Mouse (Mus musculus) myocyte (in vitro differentiated cells): ENCODE data around the gene Stk11ip. TPM values are rescaled to one million over a fixed set of nuclear protein-coding genes. Genes with fewer than 3 reads are reported as not detected.

Experiments
- H3K27me3 ChIP-seq: one replicate; pipeline ENCODE4 v1.6.1; 2011; ENCODE audit not compliant: control insufficient read depth, insufficient read depth, insufficient read length
- H3K36me3 ChIP-seq: one replicate; pipeline ENCODE4 v1.6.1; 2011; ENCODE audit not compliant: control insufficient read depth, insufficient read depth
- H3K4me2 ChIP-seq: one replicate; pipeline ENCODE4 v1.6.1; 2011; ENCODE audit warnings: low read depth, control low read depth
- H3K4me3 ChIP-seq: one replicate; pipeline ENCODE4 v1.5.1; 2011; ENCODE audit warnings: mild to moderate bottlenecking, control low read depth, moderate library complexity
- H3K79me2 ChIP-seq: one replicate; pipeline ENCODE4 v1.6.1; 2011; ENCODE audit not compliant: control insufficient read depth, insufficient read depth
- H3ac ChIP-seq: one replicate; pipeline ENCODE4 v1.6.1; 2011; ENCODE audit not compliant: control insufficient read depth, insufficient read length
- CEBPB ChIP-seq: IDR thresholded peaks from 2 replicates; pipeline ENCODE4 v1.6.1; 2011; ENCODE audit warnings: mild to moderate bottlenecking, moderate library complexity; ENCODE audit not compliant: poor library complexity, insufficient read depth, severe bottlenecking
- E2F4 ChIP-seq: IDR thresholded peaks from one replicate; pipeline ENCODE4 v1.6.1; 2011; ENCODE audit warnings: mild to moderate bottlenecking, control low read depth, moderate library complexity; ENCODE audit not compliant: insufficient read depth
- MAX ChIP-seq: IDR thresholded peaks from one replicate; pipeline ENCODE4 v1.6.1; 2011; ENCODE audit warnings: low read depth, mild to moderate bottlenecking, control low read depth
- MYOD1 ChIP-seq, 3 experiments: IDR thresholded peaks; one replicate each; pipeline ENCODE4 v1.6.1; 2011; ENCODE audit warnings: control low read depth in 2 of 3, low read depth in 2 of 3, mild to moderate bottlenecking in 2 of 3, moderate library complexity in 1 of 3; ENCODE audit not compliant: insufficient read length in 2 of 3, control insufficient read depth in 1 of 3
- MYOG ChIP-seq, 3 experiments: IDR thresholded peaks; one replicate each; pipeline ENCODE4 v1.6.1; 2011; ENCODE audit warnings: control low read depth in 2 of 3, low read depth in 2 of 3, mild to moderate bottlenecking in 2 of 3; ENCODE audit not compliant: insufficient read length in 2 of 3, control insufficient read depth in 1 of 3, insufficient read depth in 1 of 3
- POLR2A ChIP-seq: IDR thresholded peaks from one replicate; pipeline ENCODE4 v1.6.1; 2011; ENCODE audit warnings: low read depth, mild to moderate bottlenecking, control low read depth, moderate library complexity; ENCODE audit not compliant: insufficient read length
- POLR2AphosphoS2 ChIP-seq: IDR thresholded peaks from one replicate; pipeline ENCODE4 v1.6.1; 2011; ENCODE audit warnings: low read depth, control low read depth; ENCODE audit not compliant: insufficient read length
- REST ChIP-seq: IDR thresholded peaks from one replicate; pipeline ENCODE4 v1.6.1; 2011; ENCODE audit warnings: mild to moderate bottlenecking, control low read depth, moderate library complexity; ENCODE audit not compliant: insufficient read depth, insufficient read length
- SRF ChIP-seq: IDR thresholded peaks from one replicate; pipeline ENCODE4 v1.6.1; 2011; ENCODE audit warnings: low read depth; ENCODE audit not compliant: control insufficient read depth, insufficient read length
- TCF12 ChIP-seq: IDR thresholded peaks from one replicate; pipeline ENCODE4 v1.6.1; 2011; ENCODE audit warnings: mild to moderate bottlenecking, control low read depth; ENCODE audit not compliant: poor library complexity, insufficient read depth, severe bottlenecking
- TCF3 ChIP-seq: IDR thresholded peaks from one replicate; pipeline ENCODE4 v1.6.1; 2011; ENCODE audit warnings: low read depth, control low read depth; ENCODE audit not compliant: insufficient read length
- USF1 ChIP-seq: IDR thresholded peaks from one replicate; pipeline ENCODE4 v1.6.1; 2011; ENCODE audit warnings: low read depth, mild to moderate bottlenecking, control low read depth, moderate library complexity
- polyA plus RNA-seq: library from polyadenylated mRNA; unstranded; fragments of >200 nt; fragmentation: generic; extraction: Trizol; gene quantifications from one replicate; pipeline ENCODE4 v1.2.1, GENCODE M21; 2012; ENCODE audit warnings: missing spikeins

Stk11ip gene
- polyA plus RNA-seq, 1 experiment: 33.3 TPM

DNA sequence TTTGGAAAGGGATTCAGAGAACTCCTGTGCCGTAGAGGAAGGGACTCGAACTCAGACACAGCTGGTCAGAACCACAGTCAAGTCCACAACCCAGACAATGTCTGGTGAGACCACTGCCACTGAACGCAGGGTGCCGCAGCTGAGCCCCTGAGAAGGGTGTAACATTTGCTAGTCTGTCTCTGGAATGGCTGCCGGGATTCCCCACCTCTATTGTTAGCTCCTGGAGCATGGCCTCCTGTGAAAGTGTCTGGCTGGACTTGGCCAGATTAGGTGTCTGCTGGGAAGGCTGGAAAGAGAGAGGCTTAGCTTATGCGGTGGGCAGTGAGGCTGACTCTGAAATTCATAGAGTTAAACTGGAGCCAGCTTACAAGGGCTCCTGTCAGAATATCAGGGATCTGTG lies 49.1 kb downstream of the Stk11ip start:
- no peak for TF ChIP-seq SRF
- no peak for TF ChIP-seq E2F4
- TF ChIP-seq TCF3: no peak
- no peak for TF ChIP-seq MAX
- no peak for TF ChIP-seq TCF12
- TF ChIP-seq USF1: no peak
- no peak for TF ChIP-seq REST
- no peak for TF ChIP-seq MYOD1 (IDR thresholded peaks at IDR 0.05; ENCODE audit: control insufficient read depth in 1 of 3, insufficient read length in 2 of 3, low read depth in 2 of 3)
- TF ChIP-seq MYOG (IDR thresholded peaks at IDR 0.05; ENCODE audit: control insufficient read depth in 1 of 3, insufficient read depth in 1 of 3, insufficient read length in 2 of 3, low read depth in 2 of 3): no peak
- TF ChIP-seq POLR2A: no peak
- TF ChIP-seq CEBPB: no peak
- TF ChIP-seq POLR2AphosphoS2: no peak
- Histone ChIP-seq H3K36me3 (no peaks in the 10 kb centered on the region), H3K4me3 (no peak overlapping the region), H3K4me2 (no peak overlapping the region), H3K79me2 (no peaks in the 10 kb centered on the region), H3ac (no peak overlapping the region), H3K27me3 (peaks cover 32% of the 10 kb centered on the region)

DNA sequence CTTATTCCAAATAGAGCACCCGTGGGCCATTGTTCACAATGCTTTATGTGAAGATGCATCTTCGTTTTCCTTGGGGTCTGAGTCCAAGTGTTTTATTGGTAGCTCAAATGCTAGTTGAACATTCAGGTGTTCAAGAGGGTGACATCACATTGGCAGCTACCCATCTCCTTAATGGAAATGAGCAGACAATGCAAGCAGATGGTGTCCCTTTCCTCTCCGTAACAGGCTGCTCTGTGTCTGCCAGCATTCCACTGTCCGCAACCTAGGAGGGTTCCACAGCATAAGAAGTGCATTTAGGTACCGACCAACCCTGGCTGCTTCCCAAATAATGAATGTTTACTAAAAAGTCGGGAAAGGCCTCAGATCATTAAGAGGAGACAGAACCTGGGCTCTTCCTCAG lies 51.4 kb downstream of the Stk11ip start:
- Histone ChIP-seq H3K4me3 (no peak overlapping the region), H3ac (no peak overlapping the region), H3K4me2 (no peak overlapping the region), H3K36me3 (no peaks in the 10 kb centered on the region), H3K27me3 (peaks cover 32% of the 10 kb centered on the region), H3K79me2 (no peaks in the 10 kb centered on the region)
- no peak for TF ChIP-seq SRF
- TF ChIP-seq E2F4: no peak
- no peak for TF ChIP-seq TCF3
- TF ChIP-seq TCF12: no peak
- TF ChIP-seq REST: no peak

DNA sequence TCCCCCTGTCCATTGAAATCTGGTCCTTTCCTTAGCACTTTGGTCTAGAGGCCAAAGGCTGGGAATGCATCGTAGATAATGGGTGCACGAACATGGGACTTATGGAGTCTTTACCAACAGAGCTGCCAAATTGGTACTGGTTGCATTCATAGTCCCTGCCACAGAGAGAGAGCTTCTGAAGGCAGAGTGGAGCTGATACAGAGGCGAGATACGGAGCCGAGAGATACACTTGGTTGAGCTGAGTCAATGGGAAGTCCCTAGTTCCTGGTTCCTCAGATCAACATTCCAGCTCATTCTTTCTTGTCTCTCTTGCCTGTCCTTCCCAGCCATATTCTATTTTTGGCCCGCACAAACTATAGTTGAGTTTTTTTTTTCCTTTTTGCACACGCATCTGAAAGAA lies 52.4 kb downstream of the Stk11ip start:
- TF ChIP-seq E2F4 (no peak), USF1 (no peak), MYOD1 (IDR thresholded peaks at IDR 0.05; ENCODE audit: control insufficient read depth in 1 of 3, insufficient read length in 2 of 3, low read depth in 2 of 3) (no peak), MYOG (IDR thresholded peaks at IDR 0.05; ENCODE audit: control insufficient read depth in 1 of 3, insufficient read depth in 1 of 3, insufficient read length in 2 of 3, low read depth in 2 of 3) (no peak), POLR2AphosphoS2 (no peak), POLR2A (no peak), TCF12 (no peak), MAX (no peak), SRF (no peak), TCF3 (no peak)
- Histone ChIP-seq H3K79me2 (no peaks in the 10 kb centered on the region), H3K27me3 (peaks cover 32% of the 10 kb centered on the region), H3K36me3 (no peaks in the 10 kb centered on the region), H3K4me3 (no peak overlapping the region), H3K4me2 (no peak overlapping the region), H3ac (no peak overlapping the region)

DNA sequence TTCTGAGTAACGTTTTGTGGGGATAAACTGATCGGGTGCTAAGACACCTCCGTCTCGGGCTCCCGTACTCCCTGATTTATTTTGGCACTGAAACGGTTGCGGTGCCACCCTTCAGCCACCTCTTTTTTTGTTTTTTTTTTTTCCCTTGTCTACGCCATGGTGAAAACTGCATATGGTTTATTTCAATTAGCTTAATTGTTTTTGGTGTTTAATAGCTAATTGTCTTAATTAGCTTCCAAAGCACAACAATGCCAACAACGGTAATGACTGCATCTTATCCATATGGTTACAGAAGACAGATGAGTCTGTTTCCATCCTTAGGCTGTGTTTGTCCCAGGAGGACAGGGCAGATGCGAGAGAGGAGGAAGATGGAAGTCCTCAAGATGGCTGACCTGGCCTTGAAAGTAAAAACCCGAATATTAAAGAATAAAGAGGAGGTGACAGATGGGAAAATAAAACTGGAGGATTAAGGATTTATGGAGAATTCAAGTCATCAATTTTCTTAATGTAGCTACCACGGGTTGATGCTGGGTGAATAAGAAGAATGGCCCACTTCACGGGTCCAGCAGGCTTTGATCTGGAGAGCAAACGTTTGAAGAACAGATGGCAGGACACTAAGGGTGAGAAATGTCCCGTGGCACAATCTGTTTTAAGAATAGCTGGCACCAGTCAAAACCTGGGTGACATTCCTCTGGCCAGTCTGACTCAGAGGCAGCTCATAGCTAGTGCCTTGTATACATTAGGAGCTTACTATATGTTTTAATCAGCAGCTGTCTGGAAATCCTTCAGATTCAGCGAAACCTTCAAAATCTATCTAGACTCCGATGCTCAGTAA lies 53.4 kb downstream of the Stk11ip start:
- no peak overlapping the region for H3K4me2 ChIP-seq
- no peak overlapping the region for H3K4me3 ChIP-seq
- TF ChIP-seq SRF: no peak
- H3K79me2 ChIP-seq: no peaks in the 10 kb centered on the region
- no peak overlapping the region for H3ac ChIP-seq
- H3K27me3 ChIP-seq: peaks cover 36% of the 10 kb centered on the region
- no peaks in the 10 kb centered on the region for H3K36me3 ChIP-seq

DNA sequence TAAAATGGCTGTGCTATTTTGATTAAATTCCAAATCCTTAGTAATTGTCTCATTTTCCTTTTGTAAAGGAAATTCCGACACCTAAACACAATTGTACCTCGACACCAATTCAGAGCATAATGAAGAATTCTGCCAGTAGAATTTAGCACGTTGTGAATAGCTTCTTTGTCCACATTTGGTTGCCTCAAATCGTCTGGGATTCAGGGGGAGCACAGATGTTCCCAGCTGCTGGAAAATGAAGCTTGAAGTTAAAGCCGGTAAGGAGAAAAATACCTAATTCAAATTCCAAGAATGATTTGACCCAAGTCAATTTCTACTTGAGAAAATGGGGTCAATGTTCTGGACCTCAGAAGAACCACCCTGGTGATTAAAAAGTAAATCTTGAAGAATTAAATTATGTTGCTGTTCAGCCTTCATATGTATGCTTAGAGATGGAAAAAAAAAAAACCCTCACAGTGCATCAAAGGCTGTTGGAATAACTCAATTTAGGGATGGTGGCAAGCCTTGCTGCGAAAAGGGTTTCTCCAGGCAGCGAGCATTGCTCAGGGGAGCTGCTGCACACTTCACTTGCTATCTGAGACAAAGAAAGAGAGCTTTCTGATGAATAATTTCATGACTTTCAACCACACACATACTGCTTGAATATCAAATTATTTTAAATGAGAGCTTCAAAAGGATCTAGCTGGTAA lies 60.8 kb downstream of the Stk11ip start:
- Histone ChIP-seq H3K79me2 (no peaks in the 10 kb centered on the region), H3ac (no peak overlapping the region), H3K27me3 (peaks cover 10% of the 10 kb centered on the region), H3K4me2 (no peak overlapping the region), H3K36me3 (no peaks in the 10 kb centered on the region), H3K4me3 (no peak overlapping the region)
- TF ChIP-seq E2F4: no peak
- TF ChIP-seq SRF: no peak
- TF ChIP-seq POLR2A: no peak
- TF ChIP-seq USF1: no peak
- TF ChIP-seq REST: no peak
- no peak for TF ChIP-seq TCF3
- TF ChIP-seq CEBPB: no peak
- TF ChIP-seq MYOD1 (IDR thresholded peaks at IDR 0.05; ENCODE audit: control insufficient read depth in 1 of 3, insufficient read length in 2 of 3, low read depth in 2 of 3): no peak
- TF ChIP-seq MYOG (IDR thresholded peaks at IDR 0.05; ENCODE audit: control insufficient read depth in 1 of 3, insufficient read depth in 1 of 3, insufficient read length in 2 of 3, low read depth in 2 of 3): no peak
- TF ChIP-seq MAX: no peak
- no peak for TF ChIP-seq POLR2AphosphoS2
- TF ChIP-seq TCF12: no peak
